ENCODE assay signal across 26 mouse cellular contexts in genomic region chr6:6434261-6434802, GRCm38 (mm10).
"Had no signal": no experiment of that assay in that cellular context is flagged by ENCODE, and none has a peak within 500 bp of the region (broad histone marks: within the 10 kb centered on the region; RNA-seq: fewer than 3 reads in every experiment).

No protein-coding gene starts in this region.

- H3K27ac ChIP-seq: heart, embryonic 10.5 days; hindbrain, embryonic 10.5 days; hindbrain, embryonic 12.5 days; hindbrain, embryonic 14.5 days; intestine, embryonic 15.5 days; layer of hippocampus, adult 2 months; left cerebral cortex, adult 2 months; limb, embryonic 10.5 days; limb, embryonic 12.5 days; liver, embryonic 13.5 days; liver, embryonic 15.5 days had no signal

- H3K4me1 ChIP-seq: heart, embryonic 10.5 days; heart, embryonic 12.5 days; hindbrain, embryonic 10.5 days; hindbrain, embryonic 12.5 days; intestine, embryonic 15.5 days; limb, embryonic 10.5 days; limb, embryonic 12.5 days; liver, embryonic 13.5 days; liver, embryonic 15.5 days had no signal

- H3K27me3 ChIP-seq: heart, embryonic 12.5 days; hindbrain, embryonic 12.5 days; intestine, embryonic 15.5 days; limb, embryonic 12.5 days; liver, embryonic 13.5 days; liver, embryonic 15.5 days had no signal

- DNase-seq: gastrocnemius, postnatal 25 days; heart, adult 18-20 months; heart, postnatal 10 days; heart, postnatal 4 days; kidney, adult 18-20 months; kidney, adult 8-10 months; kidney, postnatal 10 days; kidney, postnatal 25 days; liver; liver, embryonic 13.5 days; liver, postnatal 0 days had no signal

- H3K4me3 ChIP-seq: heart, embryonic 10.5 days; heart, embryonic 12.5 days; hindbrain, embryonic 10.5 days; hindbrain, embryonic 12.5 days; intestine, embryonic 15.5 days; layer of hippocampus, adult 2 months; left cerebral cortex, adult 2 months; limb, embryonic 10.5 days; limb, embryonic 12.5 days; liver, embryonic 13.5 days; liver, embryonic 15.5 days had no signal

- H3K9me3 ChIP-seq: heart, embryonic 10.5 days; intestine, embryonic 15.5 days; limb, embryonic 10.5 days; liver, embryonic 13.5 days; liver, embryonic 15.5 days had no signal

- ATAC-seq: hindbrain, embryonic 16.5 days; inflammation-experienced regulatory T-cells, adult 6 months; intestine, embryonic 15.5 days; intestine, postnatal 0 days; liver, postnatal 0 days had no signal

- H3K4me2 ChIP-seq: heart, embryonic 12.5 days; hindbrain, embryonic 12.5 days; hindbrain, embryonic 14.5 days; intestine, embryonic 15.5 days; limb, embryonic 12.5 days; liver, embryonic 11.5 days; liver, embryonic 13.5 days; liver, embryonic 15.5 days had no signal

- H3K9ac ChIP-seq: heart, embryonic 12.5 days; hindbrain, embryonic 12.5 days; hindbrain, embryonic 14.5 days; intestine, embryonic 15.5 days; limb, embryonic 12.5 days; liver, embryonic 13.5 days; liver, embryonic 15.5 days; liver, postnatal 0 days had no signal

- H3K36me3 ChIP-seq: heart, embryonic 10.5 days; heart, embryonic 12.5 days; hindbrain, embryonic 10.5 days; hindbrain, embryonic 12.5 days; intestine, embryonic 15.5 days; limb, embryonic 10.5 days; limb, embryonic 12.5 days; liver, embryonic 13.5 days; liver, embryonic 15.5 days had no signal
